Mouse (Mus musculus) kidney, embryonic 14.5 days (tissue): ENCODE data around the gene Nlrp3. TPM values are rescaled to one million over a fixed set of nuclear protein-coding genes. Genes with fewer than 3 reads are reported as not detected.
"Not testable (repeated sequence)": the region's sequence is repeated elsewhere in the genome, so short reads cannot be mapped to it uniquely, and the experiment has no call there.

Experiments used
- ATAC-seq: fragments of 200-750 bp; cut with Nextera tagmentation; 2 replicates; pipeline ENCODE4 v1.8.0; 2017; ENCODE audit warnings: moderate number of reproducible peaks, mild to moderate bottlenecking, moderate TSS enrichment, moderate library complexity; ENCODE audit not compliant: low FRiP score, low TSS enrichment
- H3K27ac ChIP-seq: fragments of 300-500 bp; sonication (generic); 2 replicates; pipeline ENCODE4 v1.5.1; 2014; ENCODE audit warnings: low read depth, mild to moderate bottlenecking, low read length, moderate library complexity, mixed read lengths
- H3K27me3 ChIP-seq: fragments of 300-500 bp; sonication (generic); 2 replicates; pipeline ENCODE4 v1.6.1; 2014; ENCODE audit warnings: mild to moderate bottlenecking, low read length; ENCODE audit not compliant: control insufficient read depth, insufficient read depth
- H3K36me3 ChIP-seq: fragments of 300-500 bp; sonication (generic); 2 replicates; pipeline ENCODE4 v1.6.1; 2014; ENCODE audit warnings: low read length, mixed read lengths; ENCODE audit not compliant: control insufficient read depth, insufficient read depth
- H3K4me1 ChIP-seq: fragments of 300-500 bp; sonication (generic); 2 replicates; pipeline ENCODE4 v1.6.1; 2014; ENCODE audit warnings: low read length, mixed read lengths; ENCODE audit not compliant: control insufficient read depth, insufficient read depth
- H3K4me2 ChIP-seq: fragments of 300-500 bp; sonication (generic); replicated peaks from 2 replicates; pipeline ENCODE4 v1.6.1; 2014; ENCODE audit warnings: low read depth, mild to moderate bottlenecking, low read length
- H3K4me3 ChIP-seq: fragments of 300-500 bp; sonication (generic); 2 replicates; pipeline ENCODE4 v1.5.1; 2014; ENCODE audit warnings: mild to moderate bottlenecking, low read length
- H3K9ac ChIP-seq: fragments of 300-500 bp; sonication (generic); 2 replicates; pipeline ENCODE4 v1.6.1; 2014; ENCODE audit warnings: low read depth, mild to moderate bottlenecking, low read length, moderate library complexity
- H3K9me3 ChIP-seq: fragments of 300-500 bp; sonication (generic); 2 replicates; pipeline ENCODE4 v1.6.1; 2016; ENCODE audit warnings: low read length; ENCODE audit not compliant: control insufficient read depth
- WGBS: fragments of 180-500 bp; shearing (Covaris S2); extraction: QIAGEN DNeasy Blood & Tissue Kit; methylation state at CpG from one replicate; pipeline ENCODE4 v1.1.7; 2014; 5-methylcytosine and 5-hydroxymethylcytosine counted together
- polyA plus RNA-seq: library from polyadenylated mRNA; unstranded; fragments of >200 nt; fragmentation: Nextera tagmentation; extraction: Ambion mirVana; gene quantifications from 2 replicates; pipeline ENCODE4 v1.2.1, GENCODE M21; 2014

Nlrp3 gene
- polyA plus RNA-seq, 1 experiment from 2014 or later: 0.22 TPM

DNA sequence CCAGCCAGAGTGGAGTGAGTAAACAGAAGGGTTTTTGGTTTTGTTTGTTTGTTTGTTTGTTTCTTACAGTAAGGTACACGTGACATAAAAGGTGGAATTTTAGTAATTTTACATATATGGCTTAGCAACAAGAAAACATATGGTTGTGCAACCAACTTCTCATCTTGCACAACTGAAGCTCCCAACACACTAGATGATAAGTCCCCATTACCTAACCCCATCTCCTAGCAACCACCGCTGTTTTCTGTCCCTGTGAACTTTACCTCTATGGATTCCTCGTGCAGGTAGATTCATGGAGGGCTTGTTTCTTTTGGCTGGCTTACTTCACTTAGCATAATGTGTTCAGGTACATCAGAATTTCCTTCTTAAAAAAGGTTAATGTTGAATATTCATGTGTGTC lies 2.0 kb downstream of the Nlrp3 start:
- no peaks in the 10 kb centered on the region for H3K27me3 ChIP-seq
- no peaks in the 10 kb centered on the region for H3K36me3 ChIP-seq
- H3K4me2 ChIP-seq: no peak overlapping the region
- no peaks in the 10 kb centered on the region for H3K9me3 ChIP-seq
- 0 out of 2 replicates have a peak, but pooled peaks cover 3% of the 10 kb centered on the region for H3K4me1 ChIP-seq
- H3K4me3 ChIP-seq: no peak overlapping the region
- 84% methylated on average over 3 of the region's 3 CpGs for WGBS
- H3K9ac ChIP-seq: no peak overlapping the region
- H3K27ac ChIP-seq: no peak overlapping the region
- ATAC-seq: no peak

DNA sequence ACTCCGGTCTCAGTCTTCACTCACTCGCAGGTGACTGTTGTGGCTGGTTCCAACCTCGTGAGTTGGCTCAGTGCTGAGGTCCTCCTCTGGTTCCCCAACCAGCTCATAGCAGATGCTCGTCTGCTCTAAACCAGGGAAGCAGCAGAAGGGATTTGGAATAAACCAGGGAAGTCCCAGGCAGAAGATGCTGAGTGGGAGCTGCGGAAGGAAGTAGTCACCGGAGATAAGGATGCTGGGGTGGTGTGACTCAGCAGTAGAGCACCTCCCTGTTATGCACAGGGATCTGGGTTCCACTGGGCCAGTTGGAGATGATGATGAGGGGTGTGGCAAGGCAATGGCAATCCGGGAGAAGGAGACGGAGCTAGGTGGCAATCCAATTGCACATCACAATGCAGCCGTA lies 2.6 kb downstream of the Nlrp3 start:
- no peaks in the 10 kb centered on the region for H3K36me3 ChIP-seq
- H3K9ac ChIP-seq: no peak overlapping the region
- no peak overlapping the region for H3K4me2 ChIP-seq
- ATAC-seq: no peak
- no peaks in the 10 kb centered on the region for H3K9me3 ChIP-seq
- no peaks in the 10 kb centered on the region for H3K4me1 ChIP-seq
- no peaks in the 10 kb centered on the region for H3K27me3 ChIP-seq
- 84% methylated on average over 9 of the region's 9 CpGs for WGBS
- no peak overlapping the region for H3K27ac ChIP-seq
- no peak overlapping the region for H3K4me3 ChIP-seq

DNA sequence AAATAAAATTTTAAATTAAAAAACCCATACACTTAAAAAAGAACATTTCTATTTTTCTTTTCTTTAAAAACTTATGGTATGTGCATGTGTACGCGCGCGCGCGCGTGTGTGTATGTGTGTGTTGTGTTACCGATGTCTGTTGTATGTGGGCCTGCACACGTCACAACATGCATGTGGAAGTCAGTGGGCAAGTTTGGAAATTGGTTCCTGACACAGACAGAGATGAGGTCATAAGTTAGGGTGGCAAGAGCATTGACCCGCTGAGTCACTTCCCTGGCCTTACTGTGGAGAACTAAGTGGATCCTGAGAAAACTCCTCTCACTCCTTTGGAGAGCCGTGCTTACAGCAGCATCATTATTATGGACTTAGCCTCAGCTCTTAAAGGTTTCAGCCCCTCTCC lies 12.8 kb downstream of the Nlrp3 start:
- Histone ChIP-seq H3K9ac (no peak overlapping the region), H3K36me3 (no peaks in the 10 kb centered on the region), H3K27me3 (no peaks in the 10 kb centered on the region), H3K27ac (no peak overlapping the region), H3K9me3 (no peaks in the 10 kb centered on the region), H3K4me2 (no peak overlapping the region), H3K4me3 (no peak overlapping the region), H3K4me1 (no peaks in the 10 kb centered on the region)
- WGBS: 94% methylated on average over 11 of the region's 11 CpGs
- ATAC-seq: no peak

DNA sequence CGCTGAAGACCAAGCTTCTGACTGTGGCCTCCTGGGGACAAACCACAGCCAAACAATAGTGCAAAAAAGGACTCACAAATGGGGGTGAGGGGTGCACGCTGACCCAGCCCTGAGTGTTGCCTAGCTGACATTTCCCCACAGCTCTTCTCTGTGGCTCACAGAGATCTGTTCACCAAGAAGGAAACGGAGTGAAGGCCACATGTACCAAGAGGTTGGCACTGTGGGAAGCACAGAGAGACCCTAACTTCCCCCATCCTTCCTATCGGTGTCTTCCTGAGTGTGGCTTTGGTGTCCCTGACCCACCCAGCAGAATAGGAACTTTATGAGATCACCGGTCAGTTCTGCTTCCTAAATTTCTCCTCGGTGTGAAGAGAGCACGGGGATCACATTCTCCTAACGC lies 13.2 kb downstream of the Nlrp3 start:
- WGBS: 77% methylated on average over 8 of the region's 8 CpGs
- ATAC-seq: no peak
- H3K36me3 ChIP-seq: no peaks in the 10 kb centered on the region
- no peaks in the 10 kb centered on the region for H3K4me1 ChIP-seq
- no peaks in the 10 kb centered on the region for H3K9me3 ChIP-seq
- no peak overlapping the region for H3K4me2 ChIP-seq
- H3K27me3 ChIP-seq: no peaks in the 10 kb centered on the region
- H3K4me3 ChIP-seq: no peak overlapping the region
- H3K27ac ChIP-seq: no peak overlapping the region
- H3K9ac ChIP-seq: no peak overlapping the region

DNA sequence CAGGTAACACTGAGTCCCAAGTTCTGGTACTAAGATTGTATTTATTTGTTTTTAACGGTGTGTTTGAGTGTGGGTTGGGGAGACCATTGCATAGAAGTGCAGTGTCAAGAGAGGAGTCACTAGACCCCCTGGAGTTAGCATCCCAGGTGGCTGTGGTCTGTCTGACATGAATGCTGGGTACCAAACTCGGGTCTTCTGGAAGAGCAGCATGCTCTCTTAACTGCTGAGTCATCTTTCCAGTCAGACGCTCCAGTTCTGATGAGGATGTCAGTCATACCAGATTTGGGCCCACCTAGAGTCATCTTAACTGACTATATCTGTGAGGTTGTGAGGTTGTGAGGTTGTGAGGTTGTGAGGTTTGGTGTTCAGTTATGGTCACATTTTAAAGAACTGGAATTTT lies 19.5 kb downstream of the Nlrp3 start:
- no peak overlapping the region for H3K4me3 ChIP-seq
- ATAC-seq: no peak
- no peaks in the 10 kb centered on the region for H3K36me3 ChIP-seq
- H3K9ac ChIP-seq: no peak overlapping the region
- no peaks in the 10 kb centered on the region for H3K9me3 ChIP-seq
- H3K4me2 ChIP-seq: no peak overlapping the region
- no peaks in the 10 kb centered on the region for H3K27me3 ChIP-seq
- 77% methylated on average over 3 of the region's 3 CpGs for WGBS
- H3K27ac ChIP-seq: no peak overlapping the region
- H3K4me1 ChIP-seq: no peaks in the 10 kb centered on the region

DNA sequence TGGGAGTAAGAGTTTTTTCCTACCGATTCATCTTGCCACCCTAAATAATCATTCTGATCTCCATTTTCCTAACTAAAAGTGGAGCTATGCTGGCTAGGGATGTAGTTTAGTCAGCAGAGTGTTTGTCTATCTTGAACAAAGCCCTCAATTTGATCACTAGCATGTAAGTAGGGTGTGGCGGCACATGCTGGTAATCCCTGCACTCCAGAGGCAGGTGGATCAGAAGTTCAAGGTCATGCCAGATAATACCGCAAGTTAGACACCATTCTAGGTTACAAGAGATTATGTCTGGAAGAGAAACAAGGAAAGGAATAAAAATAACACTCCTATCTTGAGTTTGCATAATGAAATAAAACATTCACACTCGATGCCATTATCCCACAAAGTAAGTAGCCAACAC lies 21.0 kb downstream of the Nlrp3 start:
- ATAC-seq: no peak
- WGBS: 93% methylated on average over 4 of the region's 4 CpGs
- no peaks in the 10 kb centered on the region for H3K4me1 ChIP-seq
- no peaks in the 10 kb centered on the region for H3K36me3 ChIP-seq
- no peak overlapping the region for H3K9ac ChIP-seq
- no peak overlapping the region for H3K4me2 ChIP-seq
- H3K27me3 ChIP-seq: no peaks in the 10 kb centered on the region
- H3K4me3 ChIP-seq: no peak overlapping the region
- no peak overlapping the region for H3K27ac ChIP-seq
- H3K9me3 ChIP-seq: no peaks in the 10 kb centered on the region

DNA sequence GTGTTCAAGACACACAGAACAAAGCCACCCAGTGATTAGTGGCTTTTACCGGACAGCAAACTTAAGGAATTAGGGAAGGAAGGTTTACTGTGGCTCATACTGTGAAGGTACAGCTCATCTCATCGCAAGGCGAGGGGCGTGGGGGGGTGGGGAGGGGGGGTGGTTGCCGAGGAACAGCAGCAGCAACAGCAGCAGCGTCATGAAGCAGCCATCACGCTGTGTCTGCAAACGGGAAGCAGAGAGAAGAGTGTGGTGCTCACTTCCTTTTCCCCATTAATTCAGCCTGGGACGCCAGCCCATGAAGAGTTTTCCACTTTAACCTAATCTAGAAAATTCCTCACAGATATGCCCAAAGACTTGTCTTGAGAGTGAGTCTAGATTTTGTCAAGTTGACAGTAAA lies 21.5 kb downstream of the Nlrp3 start:
- no peak overlapping the region for H3K4me2 ChIP-seq
- ATAC-seq: no peak
- no peak overlapping the region for H3K4me3 ChIP-seq
- WGBS: 79% methylated on average over 9 of the region's 9 CpGs
- no peak overlapping the region for H3K27ac ChIP-seq
- H3K9me3 ChIP-seq: no peaks in the 10 kb centered on the region
- no peak overlapping the region for H3K9ac ChIP-seq
- H3K4me1 ChIP-seq: no peaks in the 10 kb centered on the region
- no peaks in the 10 kb centered on the region for H3K27me3 ChIP-seq
- no peaks in the 10 kb centered on the region for H3K36me3 ChIP-seq

DNA sequence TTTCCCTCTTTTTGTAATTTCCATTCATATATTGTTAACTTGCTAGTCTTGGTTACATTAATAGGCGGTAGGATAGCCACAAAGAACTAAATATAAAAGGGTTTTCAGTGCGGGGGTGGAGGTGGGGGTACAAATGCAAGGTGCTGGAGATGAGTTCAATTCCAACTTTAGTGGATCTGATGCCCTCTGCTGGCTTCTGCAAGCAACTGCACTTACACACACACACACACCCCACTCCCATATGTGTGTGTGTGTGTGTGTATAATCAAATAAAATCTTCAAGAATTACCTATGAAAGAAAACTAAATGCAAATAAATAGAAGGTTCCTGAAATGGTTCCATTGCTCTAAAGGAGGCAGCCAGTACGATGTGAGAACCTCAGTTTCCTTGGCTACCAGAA lies 27.9 kb downstream of the Nlrp3 start:
- 65% methylated on average over 3 of the region's 3 CpGs for WGBS
- H3K36me3 ChIP-seq: no peaks in the 10 kb centered on the region
- no peak overlapping the region for H3K27ac ChIP-seq
- no peak overlapping the region for H3K4me3 ChIP-seq
- H3K9me3 ChIP-seq: no peaks in the 10 kb centered on the region
- no peaks in the 10 kb centered on the region for H3K4me1 ChIP-seq
- no peak overlapping the region for H3K9ac ChIP-seq
- ATAC-seq: no peak
- no peaks in the 10 kb centered on the region for H3K27me3 ChIP-seq
- H3K4me2 ChIP-seq: no peak overlapping the region

DNA sequence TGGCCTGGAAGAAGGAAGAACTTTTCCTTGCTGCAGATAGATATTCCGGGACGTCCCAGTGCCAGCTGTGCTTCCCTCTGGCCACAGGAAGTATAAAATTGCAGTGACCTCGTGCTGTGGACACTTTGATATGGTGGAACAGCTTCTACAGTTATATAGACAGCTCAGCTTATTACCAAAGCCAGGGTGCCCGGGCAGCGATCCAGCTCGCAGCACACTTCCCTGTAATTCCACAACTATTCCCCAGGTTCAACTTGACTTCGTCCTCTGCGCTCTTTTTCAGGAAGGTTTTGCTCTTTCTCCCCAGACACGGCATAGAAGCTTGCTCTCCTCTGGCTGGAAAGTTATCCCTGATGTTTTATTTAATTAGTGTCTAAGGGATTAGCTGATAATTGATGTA lies 34.4 kb downstream of the Nlrp3 start:
- H3K27ac ChIP-seq: no peak overlapping the region
- no peaks in the 10 kb centered on the region for H3K36me3 ChIP-seq
- 38% methylated on average over 9 of the region's 9 CpGs for WGBS
- no peak overlapping the region for H3K4me3 ChIP-seq
- ATAC-seq: no peak
- no peak overlapping the region for H3K9ac ChIP-seq
- no peaks in the 10 kb centered on the region for H3K27me3 ChIP-seq
- no peak overlapping the region for H3K4me2 ChIP-seq
- no peaks in the 10 kb centered on the region for H3K9me3 ChIP-seq
- no peaks in the 10 kb centered on the region for H3K4me1 ChIP-seq

DNA sequence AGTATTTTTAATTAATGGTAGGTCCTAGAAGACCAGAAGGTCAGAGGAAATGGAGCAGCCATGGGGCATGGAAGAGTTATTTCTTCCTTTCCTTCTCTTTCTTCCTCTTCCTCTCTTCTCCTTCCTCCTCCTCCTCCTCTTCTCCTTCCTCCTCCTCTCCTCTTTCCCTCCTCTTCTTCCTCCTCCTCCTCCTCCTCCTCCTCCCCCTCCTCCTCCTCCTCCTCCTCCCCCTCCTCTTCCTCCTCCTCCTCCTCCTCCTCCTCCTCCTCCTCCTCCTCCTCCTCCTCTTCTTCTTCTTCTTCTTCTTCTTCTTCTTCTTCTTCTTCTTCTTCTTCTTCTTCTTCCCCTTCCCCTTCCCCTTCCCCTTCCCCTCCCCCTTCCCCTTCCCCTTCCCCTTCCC lies 34.8 kb downstream of the Nlrp3 start, which contains the start of gene Olfr222:
TSS of gene Olfr222 (minus strand) at position 101 of the 400 bp plus-strand sequence.
- not testable (repeated sequence) for H3K4me1 ChIP-seq, H3K27ac ChIP-seq, H3K4me3 ChIP-seq, H3K36me3 ChIP-seq, H3K27me3 ChIP-seq, H3K4me2 ChIP-seq, ATAC-seq, H3K9me3 ChIP-seq, H3K9ac ChIP-seq
